Mouse (Mus musculus) urinary bladder, postnatal 0 days (tissue): ENCODE measurements around the gene Fads3. TPM values are rescaled to one million over a fixed set of nuclear protein-coding genes. Genes with fewer than 3 reads are reported as not detected.

Experiments used
- polyA plus RNA-seq: library from polyadenylated mRNA; unstranded; fragments of >200 nt; fragmentation: Nextera tagmentation; extraction: Ambion mirVana; gene quantifications from 2 replicates; pipeline ENCODE4 v1.2.1, GENCODE M21; 2015

The Fads3 gene
- polyA plus RNA-seq = 15.8 and 24.5 TPM in 2 replicates

DNA sequence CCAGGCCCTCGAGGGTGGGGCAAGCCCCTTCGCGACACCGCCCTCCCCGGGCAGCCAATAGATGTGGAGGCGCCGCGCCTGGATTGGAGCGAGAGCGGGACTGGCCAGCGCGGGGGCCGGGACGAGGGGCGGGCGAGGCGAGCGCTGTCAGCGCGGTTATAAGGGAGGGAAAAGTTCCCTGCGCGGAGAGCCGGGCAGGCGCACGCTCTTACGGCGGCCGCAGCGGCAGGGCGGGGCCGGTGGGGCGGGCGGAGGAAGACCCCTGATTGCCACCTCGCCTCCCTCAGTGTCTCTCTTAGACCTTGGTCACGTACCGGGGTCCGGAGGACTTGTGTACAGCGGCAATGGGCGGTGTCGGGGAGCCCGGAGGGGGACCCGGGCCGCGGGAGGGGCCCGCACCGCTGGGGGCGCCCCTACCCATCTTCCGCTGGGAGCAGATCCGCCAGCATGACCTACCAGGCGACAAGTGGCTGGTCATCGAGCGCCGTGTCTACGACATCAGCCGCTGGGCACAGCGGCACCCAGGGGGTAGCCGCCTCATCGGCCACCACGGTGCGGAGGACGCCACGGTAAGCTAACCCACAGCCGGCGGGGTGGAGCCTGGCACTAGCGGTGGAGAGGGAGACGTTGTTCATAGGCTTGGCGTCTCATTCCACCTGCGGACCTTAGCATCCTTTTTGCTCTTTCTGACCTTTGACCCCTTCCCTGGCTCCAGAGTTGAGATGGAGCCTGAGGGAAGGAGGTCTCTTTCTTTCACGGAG lies at the start of gene Fads3:
Gene Fads3, plus strand, starts transcription at position 182 of the 761 bp plus-strand sequence.

GRCm38 (mm10) chr19:10001206-10001969 lies 40.0 kb upstream of the Fads3 start, which contains the start of the genes Best1 and Rab3il1:
TSS of gene Best1 (minus strand) at chr19:10001633.
TSS of gene Rab3il1 (plus strand) at chr19:10001669.

GRCm38 (mm10) chr19:10101341-10102053 lies 60.1 kb downstream of the Fads3 start, which contains the start of gene Fads2:
TSS of gene Fads2 (minus strand) at chr19:10101746.

Other genes with a start within 250 kb of the Fads3 start
- not detected in 2 replicates for gene Scgb2a2, start 194.0 kb upstream of the Fads3 start, polyA plus RNA-seq
- 20.7 and 27.3 TPM in 2 replicates for gene Incenp, start 142.0 kb upstream of the Fads3 start, polyA plus RNA-seq
- gene Fth1, start 61.0 kb upstream of the Fads3 start, polyA plus RNA-seq = 2,599 and 3,932 TPM in 2 replicates
- gene Best1, start 39.9 kb upstream of the Fads3 start, polyA plus RNA-seq = 1.1 and 1.7 TPM in 2 replicates
- 26.0 and 27.5 TPM in 2 replicates for gene Rab3il1, start 39.9 kb upstream of the Fads3 start, polyA plus RNA-seq
- 125 and 166 TPM in 2 replicates for gene Fads2, start 60.2 kb downstream of the Fads3 start, polyA plus RNA-seq
- 71.0 and 115 TPM in 2 replicates for gene Fads1, start 141.3 kb downstream of the Fads3 start, polyA plus RNA-seq
- gene Tmem258, start 162.4 kb downstream of the Fads3 start, polyA plus RNA-seq = 331 and 348 TPM in 2 replicates
- gene Fen1, start 162.6 kb downstream of the Fads3 start, polyA plus RNA-seq = 19.4 and 26.8 TPM in 2 replicates
- gene Myrf, start 199.2 kb downstream of the Fads3 start, polyA plus RNA-seq = 4.5 and 5.0 TPM in 2 replicates